Mouse (Mus musculus) hindbrain, embryonic 10.5 days (tissue): Measurements from ENCODE around the gene Phf12. TPM values are rescaled to one million over a fixed set of nuclear protein-coding genes. Genes with fewer than 3 reads are reported as not detected.
A peak's percentile ranks its signal among the peaks of the same experiment; 100 is the strongest.

Source experiments
- DNase-seq: peaks from one replicate; pipeline ENCODE4 v3.0.0-alpha.2; 2017; ENCODE audit warnings: low spot score
- H3K27ac ChIP-seq: fragments of 300-500 bp; sonication (generic); 2 replicates; pipeline ENCODE4 v1.5.1; 2016; ENCODE audit warnings: mild to moderate bottlenecking, moderate library complexity
- H3K27me3 ChIP-seq: fragments of 300-500 bp; sonication (generic); 2 replicates; pipeline ENCODE4 v1.6.1; 2016; ENCODE audit warnings: mild to moderate bottlenecking; ENCODE audit not compliant: poor library complexity, insufficient read depth, severe bottlenecking
- H3K36me3 ChIP-seq: fragments of 300-500 bp; sonication (generic); 2 replicates; pipeline ENCODE4 v1.6.1; 2016; ENCODE audit warnings: mild to moderate bottlenecking, moderate library complexity
- H3K4me1 ChIP-seq: fragments of 300-500 bp; sonication (generic); replicated peaks from 2 replicates; pipeline ENCODE4 v1.6.1; 2016; ENCODE audit warnings: mild to moderate bottlenecking
- H3K4me3 ChIP-seq: fragments of 300-500 bp; sonication (generic); 2 replicates; pipeline ENCODE4 v1.5.1; 2016; ENCODE audit warnings: mild to moderate bottlenecking, moderate library complexity
- H3K9me3 ChIP-seq: fragments of 300-500 bp; sonication (generic); 2 replicates; pipeline ENCODE4 v1.6.1; 2016; ENCODE audit warnings: mild to moderate bottlenecking, moderate library complexity
- WGBS: fragments of 180-500 bp; shearing (Covaris S2); methylation state at CpG from one replicate; pipeline ENCODE4 v1.1.7; 2016; 5-methylcytosine and 5-hydroxymethylcytosine counted together
- polyA plus RNA-seq: library from polyadenylated mRNA; unstranded; fragments of >200 nt; fragmentation: Nextera tagmentation; extraction: Ambion mirVana; gene quantifications from 2 replicates; pipeline ENCODE4 v1.2.1, GENCODE M21; 2016

The Phf12 gene
- polyA plus RNA-seq, 1 experiment from 2014 or later = 19.7 TPM

GRCm38 (mm10) chr11:77960199-77960598 is 22.4 kb upstream of the Phf12 start:
- Histone ChIP-seq H3K36me3 (no peaks in the 10 kb centered on the region), H3K4me1 (peaks cover 42% of the 10 kb centered on the region), H3K4me3 (no peak overlapping the region), H3K27ac (peak overlapping the region; percentile 56), H3K9me3 (no peaks in the 10 kb centered on the region), H3K27me3 (peaks cover 86% of the 10 kb centered on the region)
- no peak for DNase-seq
- 62% methylated on average over 9 of the region's 9 CpGs for WGBS

GRCm38 (mm10) chr11:77960898-77961297 is 21.7 kb upstream of the Phf12 start:
- peaks cover 86% of the 10 kb centered on the region for H3K27me3 ChIP-seq
- no peaks in the 10 kb centered on the region for H3K36me3 ChIP-seq
- WGBS = 48% methylated on average over 5 of the region's 5 CpGs
- DNase-seq = no peak
- H3K27ac ChIP-seq = 0 out of 2 replicates have a peak overlapping the region, but pooled peaks have one; percentile 8
- peaks cover 49% of the 10 kb centered on the region for H3K4me1 ChIP-seq
- H3K9me3 ChIP-seq = no peaks in the 10 kb centered on the region
- no peak overlapping the region for H3K4me3 ChIP-seq

GRCm38 (mm10) chr11:77962946-77963345 is 19.6 kb upstream of the Phf12 start:
- whole genome bisulfite sequencing = 90% methylated on average over 10 of the region's 10 CpGs
- Histone ChIP-seq H3K4me3 (no peak overlapping the region), H3K27ac (no peak overlapping the region; the same call in 1 of the 2 replicates), H3K27me3 (peaks cover 78% of the 10 kb centered on the region), H3K4me1 (peaks cover 58% of the 10 kb centered on the region), H3K36me3 (no peaks in the 10 kb centered on the region), H3K9me3 (no peaks in the 10 kb centered on the region)
- no peak for DNase-seq

- Histone ChIP-seq H3K4me1 (peaks cover 42% of the 10 kb centered on the region), H3K9me3 (no peaks in the 10 kb centered on the region), H3K27me3 (peaks cover 77% of the 10 kb centered on the region), H3K36me3 (no peaks in the 10 kb centered on the region), H3K27ac (peak overlapping the region; percentile 88), H3K4me3 (peak overlapping the region; percentile 26)
- WGBS = 10% methylated on average over 19 of the region's 19 CpGs
- peak; percentile 22 for DNase-seq
Measured at GRCm38 (mm10) chr11:77964415-77965095, 18.0 kb upstream of the Phf12 start.

GRCm38 (mm10) chr11:77965101-77966036 is 17.2 kb upstream of the Phf12 start:
- Histone ChIP-seq H3K36me3 (no peaks in the 10 kb centered on the region), H3K4me3 (peak overlapping the region; percentile 26), H3K4me1 (peaks cover 36% of the 10 kb centered on the region), H3K27me3 (peaks cover 69% of the 10 kb centered on the region), H3K27ac (peak overlapping the region; percentile 88), H3K9me3 (no peaks in the 10 kb centered on the region)
- DNase-seq = peak; percentile 77
- 9% methylated on average over 17 of the region's 17 CpGs for WGBS

- H3K4me3 ChIP-seq = peak overlapping the region; percentile 26
- DNase-seq = no peak
- H3K27ac ChIP-seq = peak overlapping the region; percentile 88
- H3K9me3 ChIP-seq = no peaks in the 10 kb centered on the region
- peaks cover 64% of the 10 kb centered on the region for H3K27me3 ChIP-seq
- 51% methylated on average over 5 of the region's 5 CpGs for WGBS
- H3K4me1 ChIP-seq = peaks cover 29% of the 10 kb centered on the region
- no peaks in the 10 kb centered on the region for H3K36me3 ChIP-seq
Measured at GRCm38 (mm10) chr11:77966037-77966391, 16.5 kb upstream of the Phf12 start.

- WGBS = 2% methylated on average over 4 of the region's 4 CpGs
- peaks cover 58% of the 10 kb centered on the region for H3K27me3 ChIP-seq
- H3K36me3 ChIP-seq = no peaks in the 10 kb centered on the region
- peak; percentile 80 for DNase-seq
- H3K27ac ChIP-seq = no peak overlapping the region
- no peak overlapping the region for H3K4me3 ChIP-seq
- H3K9me3 ChIP-seq = no peaks in the 10 kb centered on the region
- peaks cover 28% of the 10 kb centered on the region for H3K4me1 ChIP-seq
Measured at GRCm38 (mm10) chr11:77967114-77967513, 15.4 kb upstream of the Phf12 start.

- Histone ChIP-seq H3K27me3 (peaks cover 61% of the 10 kb centered on the region), H3K4me3 (no peak overlapping the region), H3K36me3 (no peaks in the 10 kb centered on the region), H3K27ac (no peak overlapping the region), H3K4me1 (peaks cover 31% of the 10 kb centered on the region), H3K9me3 (no peaks in the 10 kb centered on the region)
- DNase-seq = no peak
- 66% methylated on average over 4 of the region's 4 CpGs for WGBS
Measured at GRCm38 (mm10) chr11:77968786-77969185, 13.8 kb upstream of the Phf12 start.

- Histone ChIP-seq H3K9me3 (no peaks in the 10 kb centered on the region), H3K27ac (no peak overlapping the region), H3K36me3 (no peaks in the 10 kb centered on the region), H3K4me3 (no peak overlapping the region), H3K4me1 (peaks cover 20% of the 10 kb centered on the region), H3K27me3 (peaks cover 66% of the 10 kb centered on the region)
- DNase-seq = no peak
- WGBS = 84% methylated on average over 6 of the region's 6 CpGs
Measured at GRCm38 (mm10) chr11:77970718-77971117, 11.8 kb upstream of the Phf12 start.

- H3K9me3 ChIP-seq = no peaks in the 10 kb centered on the region
Measured at GRCm38 (mm10) chr11:77973520-77973919, 9.0 kb upstream of the Phf12 start.

GRCm38 (mm10) chr11:77974325-77974724 is 8.2 kb upstream of the Phf12 start:
- Histone ChIP-seq H3K4me3 (no peak overlapping the region), H3K27ac (no peak overlapping the region), H3K4me1 (peaks cover 9% of the 10 kb centered on the region), H3K27me3 (peaks cover 61% of the 10 kb centered on the region), H3K9me3 (no peaks in the 10 kb centered on the region), H3K36me3 (no peaks in the 10 kb centered on the region)
- no peak for DNase-seq
- WGBS = 53% methylated on average over 15 of the region's 15 CpGs

More at GRCm38 (mm10) chr11:77973520-77973919, 9.0 kb upstream of the Phf12 start:
- DNase-seq = no peak
- H3K27ac ChIP-seq = no peak overlapping the region
- peaks cover 9% of the 10 kb centered on the region for H3K4me1 ChIP-seq
- WGBS = 87% methylated on average over 7 of the region's 7 CpGs
- H3K36me3 ChIP-seq = no peaks in the 10 kb centered on the region
- H3K4me3 ChIP-seq = no peak overlapping the region
- H3K27me3 ChIP-seq = peaks cover 67% of the 10 kb centered on the region

- peaks cover 16% of the 10 kb centered on the region for H3K4me1 ChIP-seq
- no peak overlapping the region for H3K4me3 ChIP-seq
- no peak overlapping the region for H3K27ac ChIP-seq
- H3K9me3 ChIP-seq = no peaks in the 10 kb centered on the region
- 35% methylated on average over 4 of the region's 4 CpGs for WGBS
- no peak for DNase-seq
- H3K27me3 ChIP-seq = peaks cover 59% of the 10 kb centered on the region
- H3K36me3 ChIP-seq = no peaks in the 10 kb centered on the region
Measured at GRCm38 (mm10) chr11:77975873-77976272, 6.7 kb upstream of the Phf12 start.

- no peaks in the 10 kb centered on the region for H3K9me3 ChIP-seq
- H3K36me3 ChIP-seq = no peaks in the 10 kb centered on the region
- H3K4me1 ChIP-seq = peaks cover 21% of the 10 kb centered on the region
- no peak for DNase-seq
- no peak overlapping the region for H3K4me3 ChIP-seq
- H3K27ac ChIP-seq = no peak overlapping the region
- 84% methylated on average over 6 of the region's 6 CpGs for WGBS
- H3K27me3 ChIP-seq = peaks cover 44% of the 10 kb centered on the region
Measured at GRCm38 (mm10) chr11:77978161-77978560, 4.4 kb upstream of the Phf12 start.
